Mouse (Mus musculus): ENCODE measurements around the gene Nptx2. TPM values are rescaled to one million over a fixed set of nuclear protein-coding genes. Genes with fewer than 3 reads are reported as not detected.

The Nptx2 gene
- total RNA-seq (2021): under 1 TPM; 0.07 to 0.10 TPM
- long read RNA-seq, experiment 1: 0 reads
- long read RNA-seq, experiment 2: 0 reads

- intact Hi-C loops (cut with DNase I): no loop called here
- peak; percentile 71 to 74 for DNase-seq
Observed at GRCm38 (mm10) chr5:144545653-144546422, at the start of gene Nptx2. Gene Nptx2 (plus strand): TSS chr5:144545902.

GRCm38 (mm10) chr5:144496481-144496880, 49.2 kb upstream of the Nptx2 start:
- DNase-seq: no peak
- intact Hi-C loops (cut with DNase I): no loop called here

- intact Hi-C loops (cut with DNase I): no loop called here
- no peak for DNase-seq
Observed at GRCm38 (mm10) chr5:144504239-144504638, 41.5 kb upstream of the Nptx2 start.

GRCm38 (mm10) chr5:144505731-144506130, 40.0 kb upstream of the Nptx2 start:
- intact Hi-C loops (cut with DNase I): no loop called here
- DNase-seq: no peak

GRCm38 (mm10) chr5:144506156-144506555, 39.5 kb upstream of the Nptx2 start:
- intact Hi-C loops (cut with DNase I): no loop called here
- DNase-seq: no peak

GRCm38 (mm10) chr5:144506689-144507552, 38.8 kb upstream of the Nptx2 start:
- intact Hi-C loops (cut with DNase I): no loop called here
- no peak for DNase-seq

- DNase-seq: no peak
- intact Hi-C loops (cut with DNase I): no loop called here
Observed at GRCm38 (mm10) chr5:144509431-144509830, 36.3 kb upstream of the Nptx2 start.

- no peak for DNase-seq
- intact Hi-C loops (cut with DNase I): no loop called here
Observed at GRCm38 (mm10) chr5:144514738-144515137, 31.0 kb upstream of the Nptx2 start.

- DNase-seq: no peak
- intact Hi-C loops (cut with DNase I): no loop called here
Observed at GRCm38 (mm10) chr5:144515241-144515640, 30.5 kb upstream of the Nptx2 start.

- DNase-seq: no peak
- intact Hi-C loops (cut with DNase I): no loop called here
Observed at GRCm38 (mm10) chr5:144520096-144520495, 25.6 kb upstream of the Nptx2 start.

- intact Hi-C loops (cut with DNase I): no loop called here
- no peak for DNase-seq
Observed at GRCm38 (mm10) chr5:144524774-144525173, 20.9 kb upstream of the Nptx2 start.

GRCm38 (mm10) chr5:144529123-144529522, 16.6 kb upstream of the Nptx2 start:
- DNase-seq: no peak
- intact Hi-C loops (cut with DNase I): no loop called here

GRCm38 (mm10) chr5:144542711-144543308, 2.9 kb upstream of the Nptx2 start:
- DNase-seq: no peak
- intact Hi-C loops (cut with DNase I): no loop called here

GRCm38 (mm10) chr5:144546423-144546995, 807 bp downstream of the Nptx2 start:
- intact Hi-C loops (cut with DNase I): no loop called here

GRCm38 (mm10) chr5:144547333-144547878, 1.7 kb downstream of the Nptx2 start:
- intact Hi-C loops (cut with DNase I): no loop called here
- DNase-seq: no peak

More at GRCm38 (mm10) chr5:144546423-144546995, 807 bp downstream of the Nptx2 start:
- DNase-seq: no peak

- intact Hi-C loops (cut with DNase I): no loop called here
- no peak for DNase-seq
Observed at GRCm38 (mm10) chr5:144548079-144548631, 2.5 kb downstream of the Nptx2 start.

- no peak for DNase-seq
- intact Hi-C loops (cut with DNase I): no loop called here
Observed at GRCm38 (mm10) chr5:144550003-144550402, 4.3 kb downstream of the Nptx2 start.

- intact Hi-C loops (cut with DNase I): no loop called here
- DNase-seq: no peak
Observed at GRCm38 (mm10) chr5:144550622-144551137, 5.0 kb downstream of the Nptx2 start.

GRCm38 (mm10) chr5:144556710-144557109, 11.0 kb downstream of the Nptx2 start:
- intact Hi-C loops (cut with DNase I): no loop called here
- no peak for DNase-seq

- intact Hi-C loops (cut with DNase I): no loop called here
- DNase-seq: no peak
Observed at GRCm38 (mm10) chr5:144557363-144557762, 11.7 kb downstream of the Nptx2 start.
